Mouse (Mus musculus) liver, embryonic 12.5 days (tissue): ENCODE measurements at regions not wholly inside any gene's neighbourhood (a gene's known extent, or its start where the extent isn't known, plus 50 kb on each side); places are given as distances from the start of the nearest gene placed in this dataset.

Experiments
- ATAC-seq: fragments of 200-750 bp; cut with Nextera tagmentation; 2 replicates; pipeline ENCODE4 v1.8.0; 2017; ENCODE audit warnings: moderate number of reproducible peaks, mild to moderate bottlenecking, moderate library complexity
- H3K27ac ChIP-seq: fragments of 300-500 bp; sonication (generic); 2 replicates; pipeline ENCODE4 v1.5.1; 2016; ENCODE audit warnings: mild to moderate bottlenecking
- H3K27me3 ChIP-seq: fragments of 300-500 bp; sonication (generic); replicated peaks from 2 replicates; pipeline ENCODE4 v1.6.1; 2016; ENCODE audit warnings: mild to moderate bottlenecking, moderate library complexity
- H3K36me3 ChIP-seq: fragments of 300-500 bp; sonication (generic); 2 replicates; pipeline ENCODE4 v1.6.1; 2016; ENCODE audit warnings: mild to moderate bottlenecking, moderate library complexity
- H3K4me1 ChIP-seq: fragments of 300-500 bp; sonication (generic); 2 replicates; pipeline ENCODE4 v1.6.1; 2016
- H3K4me2 ChIP-seq: fragments of 300-500 bp; sonication (generic); 2 replicates; pipeline ENCODE4 v1.6.1; 2016; ENCODE audit warnings: mild to moderate bottlenecking, moderate library complexity
- H3K4me3 ChIP-seq: fragments of 300-500 bp; sonication (generic); 2 replicates; pipeline ENCODE4 v1.5.1; 2016; ENCODE audit warnings: mild to moderate bottlenecking, moderate library complexity
- H3K9ac ChIP-seq: fragments of 300-500 bp; sonication (generic); 2 replicates; pipeline ENCODE4 v1.6.1; 2016; ENCODE audit warnings: mild to moderate bottlenecking, moderate library complexity
- H3K9me3 ChIP-seq: fragments of 300-500 bp; sonication (generic); replicated peaks from 2 replicates; pipeline ENCODE4 v1.6.1; 2016; ENCODE audit warnings: mild to moderate bottlenecking, moderate library complexity
- WGBS: fragments of 180-500 bp; shearing (Covaris S2); methylation state at CpG from one replicate; pipeline ENCODE4 v1.1.7; 2016; ENCODE audit not compliant: insufficient replicate concordance; 5-methylcytosine and 5-hydroxymethylcytosine counted together

GRCm38 (mm10) chrX:11776236-11776899, 383.8 kb downstream of the Bcor start:
- no peak overlapping the region for H3K4me2 ChIP-seq
- no peaks in the 10 kb centered on the region for H3K36me3 ChIP-seq
- H3K27me3 ChIP-seq: no peaks in the 10 kb centered on the region
- H3K4me3 ChIP-seq: no peak overlapping the region
- WGBS: 52% methylated on average over 6 of the region's 6 CpGs
- ATAC-seq: no peak
- no peak overlapping the region for H3K27ac ChIP-seq
- no peaks in the 10 kb centered on the region for H3K9me3 ChIP-seq
- H3K9ac ChIP-seq: no peak overlapping the region
- no peaks in the 10 kb centered on the region for H3K4me1 ChIP-seq

DNA sequence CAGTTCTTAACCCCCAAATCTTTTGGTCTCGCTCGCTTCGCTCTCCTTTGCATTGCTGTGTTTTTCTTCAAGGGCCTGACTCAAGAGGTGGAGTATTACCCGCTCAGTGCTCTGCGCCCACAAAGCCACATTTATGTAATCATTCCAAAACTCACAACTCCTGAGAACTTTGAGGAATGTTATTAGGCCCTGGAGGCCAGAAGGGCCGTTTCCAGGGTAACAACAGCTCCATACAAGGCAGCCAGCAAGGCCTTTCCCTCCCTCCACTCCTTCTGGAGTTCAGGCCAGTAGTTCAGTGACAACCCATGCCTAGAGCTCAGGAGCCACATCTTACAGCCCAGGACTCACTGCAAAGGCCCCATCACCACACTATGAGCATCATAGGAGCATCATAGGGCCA, 365.1 kb downstream of the Bcor start:
- H3K4me1 ChIP-seq: no peaks in the 10 kb centered on the region
- 67% methylated on average over 6 of the region's 6 CpGs for WGBS

GRCm38 (mm10) chrX:11797870-11798269, 362.3 kb downstream of the Bcor start:
- peaks cover 8% of the 10 kb centered on the region; the same call in 1 of the 2 replicates for H3K27me3 ChIP-seq
- H3K9me3 ChIP-seq: no peaks in the 10 kb centered on the region
- 43% methylated on average over 10 of the region's 11 CpGs for WGBS

More for the DNA sequence above, 365.1 kb downstream of the Bcor start:
- H3K27me3 ChIP-seq: peaks cover 4% of the 10 kb centered on the region; the same call in 1 of the 2 replicates
- no peaks in the 10 kb centered on the region for H3K36me3 ChIP-seq
- no peak overlapping the region for H3K4me3 ChIP-seq
- ATAC-seq: no peak
- H3K9ac ChIP-seq: no peak overlapping the region
- no peaks in the 10 kb centered on the region for H3K9me3 ChIP-seq
- H3K27ac ChIP-seq: no peak overlapping the region
- no peak overlapping the region for H3K4me2 ChIP-seq

DNA sequence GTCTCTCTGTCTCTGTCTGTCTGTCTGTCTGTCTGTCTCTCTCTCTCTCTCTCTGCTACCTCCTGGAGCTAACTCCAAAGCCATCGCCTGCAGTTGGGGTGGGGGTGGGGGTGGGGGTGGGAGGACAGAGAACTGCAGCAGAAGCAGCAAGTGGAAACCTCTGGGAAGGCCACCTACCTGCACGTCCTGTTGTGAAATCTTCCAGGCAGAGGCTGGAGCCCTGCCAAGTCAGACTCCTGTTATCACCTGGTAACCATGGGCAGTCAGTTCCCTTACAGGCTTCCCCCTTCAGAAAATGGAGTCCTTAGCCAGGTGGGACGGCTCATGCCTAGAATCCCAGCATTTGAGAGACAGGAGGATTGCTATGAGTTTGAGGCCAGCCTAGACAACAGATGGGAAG, 361.8 kb downstream of the Bcor start:
- H3K9ac ChIP-seq: no peak overlapping the region
- H3K4me1 ChIP-seq: peaks cover 16% of the 10 kb centered on the region
- no peak overlapping the region for H3K4me2 ChIP-seq
- H3K27ac ChIP-seq: no peak overlapping the region
- H3K27me3 ChIP-seq: peaks cover 9% of the 10 kb centered on the region; the same call in 1 of the 2 replicates
- H3K9me3 ChIP-seq: no peaks in the 10 kb centered on the region
- H3K4me3 ChIP-seq: no peak overlapping the region
- no peak for ATAC-seq
- 28% methylated on average over 3 of the region's 3 CpGs for WGBS
- no peaks in the 10 kb centered on the region for H3K36me3 ChIP-seq

More at GRCm38 (mm10) chrX:11797870-11798269, 362.3 kb downstream of the Bcor start:
- 0 out of 2 replicates have a peak, but pooled peaks cover 12% of the 10 kb centered on the region for H3K4me1 ChIP-seq
- no peak overlapping the region for H3K4me3 ChIP-seq
- H3K27ac ChIP-seq: no peak overlapping the region
- H3K4me2 ChIP-seq: no peak overlapping the region
- no peak for ATAC-seq
- H3K9ac ChIP-seq: no peak overlapping the region
- no peaks in the 10 kb centered on the region for H3K36me3 ChIP-seq

DNA sequence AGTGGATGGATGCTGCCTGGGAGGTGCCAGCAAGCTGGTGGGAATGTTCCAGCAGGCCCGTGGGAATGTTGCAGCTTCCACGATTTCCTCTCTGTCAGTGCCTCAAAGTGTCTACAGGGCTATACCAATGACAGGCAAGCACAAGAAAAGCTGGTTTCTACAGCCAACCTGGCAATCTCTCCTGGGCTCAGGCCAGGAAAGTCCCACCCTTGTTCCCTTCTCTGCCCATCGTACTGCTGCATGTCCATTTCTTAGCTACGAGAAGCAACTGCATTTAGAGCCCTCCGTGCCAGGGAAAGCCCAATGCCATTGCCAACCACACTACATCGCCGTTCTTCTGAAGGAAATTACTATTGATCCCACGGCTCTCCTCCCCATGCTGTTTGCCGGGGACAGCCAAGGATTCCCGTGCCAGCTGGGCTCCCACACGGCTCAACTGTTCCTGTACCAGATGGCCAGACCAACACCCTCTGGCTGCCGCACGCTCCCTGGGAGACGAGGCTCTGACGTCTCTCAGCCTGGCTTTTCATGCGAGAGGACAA, 359.7 kb downstream of the Bcor start:
- Histone ChIP-seq H3K9me3 (no peaks in the 10 kb centered on the region), H3K36me3 (no peaks in the 10 kb centered on the region), H3K27ac (no peak overlapping the region), H3K4me1 (peaks cover 21% of the 10 kb centered on the region), H3K9ac (no peak overlapping the region), H3K4me2 (no peak overlapping the region), H3K4me3 (no peak overlapping the region), H3K27me3 (peaks cover 30% of the 10 kb centered on the region)
- 72% methylated on average over 16 of the region's 16 CpGs for WGBS
- no peak for ATAC-seq

DNA sequence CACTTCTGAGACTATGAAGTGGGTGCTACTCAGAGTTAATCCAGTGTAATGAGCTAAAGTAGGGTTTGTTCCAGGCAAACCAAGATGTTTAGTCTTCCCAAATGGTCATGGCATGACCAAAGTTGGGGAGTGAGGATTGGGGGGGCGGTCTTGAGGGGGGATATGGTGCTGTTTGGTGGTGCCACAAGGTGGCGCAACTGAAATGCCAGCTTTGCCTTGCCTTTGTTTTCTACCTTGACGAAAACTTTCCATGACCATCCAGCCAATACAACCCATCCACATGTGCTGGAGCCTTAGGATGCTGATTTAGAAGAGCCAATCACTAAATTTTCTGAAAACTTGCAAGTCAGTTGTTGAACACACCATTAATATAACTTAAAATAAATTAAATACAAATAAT, 358.9 kb downstream of the Bcor start:
- ATAC-seq: no peak
- H3K27ac ChIP-seq: no peak overlapping the region
- 34% methylated on average over 3 of the region's 3 CpGs for WGBS
- H3K4me2 ChIP-seq: no peak overlapping the region
- H3K4me3 ChIP-seq: no peak overlapping the region
- peaks cover 36% of the 10 kb centered on the region for H3K27me3 ChIP-seq
- no peak overlapping the region for H3K9ac ChIP-seq
- no peaks in the 10 kb centered on the region for H3K9me3 ChIP-seq
- no peaks in the 10 kb centered on the region for H3K36me3 ChIP-seq
- peaks cover 21% of the 10 kb centered on the region for H3K4me1 ChIP-seq

- Histone ChIP-seq H3K4me3 (no peak overlapping the region), H3K27me3 (peaks cover 40% of the 10 kb centered on the region), H3K27ac (no peak overlapping the region), H3K9me3 (no peaks in the 10 kb centered on the region), H3K4me2 (no peak overlapping the region), H3K36me3 (no peaks in the 10 kb centered on the region), H3K9ac (no peak overlapping the region), H3K4me1 (peaks cover 21% of the 10 kb centered on the region)
- no peak for ATAC-seq
- WGBS: 32% methylated on average over 12 of the region's 12 CpGs
These were observed 358.5 kb downstream of the Bcor start for GRCm38 (mm10) chrX:11801621-11802020.

DNA sequence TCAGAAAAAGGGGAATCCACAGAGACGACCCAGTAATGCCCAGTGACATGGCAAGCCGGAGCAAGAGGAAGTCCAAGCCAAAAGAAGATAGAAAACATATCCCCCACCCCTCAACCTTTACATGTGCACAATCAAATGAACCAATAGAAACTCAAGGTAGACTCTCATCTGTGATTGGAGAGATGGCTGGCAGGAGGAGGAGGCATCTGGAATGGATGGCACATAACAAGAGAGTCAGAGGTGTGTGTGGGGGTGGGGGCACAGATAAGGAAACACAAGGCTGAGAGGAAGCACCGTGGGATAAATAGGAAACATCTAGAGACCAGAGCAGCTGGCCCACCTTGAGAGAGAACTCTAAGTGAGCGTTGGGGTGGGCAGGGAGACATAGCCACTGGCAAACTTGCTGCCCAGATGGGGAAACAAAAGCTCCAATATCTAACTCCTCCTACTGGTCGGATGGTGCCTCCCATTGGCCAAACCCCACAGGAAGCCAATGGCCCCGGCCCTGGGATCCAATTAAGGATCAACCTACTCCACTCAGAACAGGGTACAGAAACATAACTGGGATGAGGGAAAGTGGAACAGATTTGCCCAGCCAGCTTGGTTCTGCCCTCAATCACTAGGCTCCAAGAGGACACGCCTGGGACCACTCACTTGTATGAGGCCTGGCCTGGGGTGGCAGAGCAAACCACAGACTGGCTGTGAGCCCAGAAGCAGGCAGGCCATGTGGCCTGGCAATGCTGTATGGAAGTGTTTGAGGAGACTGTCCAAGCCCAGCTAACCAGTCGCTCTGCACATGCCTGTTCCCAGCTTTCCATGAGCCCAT, 357.9 kb downstream of the Bcor start:
- H3K9ac ChIP-seq: no peak overlapping the region
- H3K27ac ChIP-seq: no peak overlapping the region
- no peaks in the 10 kb centered on the region for H3K9me3 ChIP-seq
- ATAC-seq: no peak
- no peaks in the 10 kb centered on the region for H3K36me3 ChIP-seq
- peaks cover 21% of the 10 kb centered on the region for H3K4me1 ChIP-seq
- WGBS: 27% methylated on average over 8 of the region's 8 CpGs
- H3K4me3 ChIP-seq: no peak overlapping the region
- H3K27me3 ChIP-seq: peaks cover 47% of the 10 kb centered on the region
- H3K4me2 ChIP-seq: no peak overlapping the region

DNA sequence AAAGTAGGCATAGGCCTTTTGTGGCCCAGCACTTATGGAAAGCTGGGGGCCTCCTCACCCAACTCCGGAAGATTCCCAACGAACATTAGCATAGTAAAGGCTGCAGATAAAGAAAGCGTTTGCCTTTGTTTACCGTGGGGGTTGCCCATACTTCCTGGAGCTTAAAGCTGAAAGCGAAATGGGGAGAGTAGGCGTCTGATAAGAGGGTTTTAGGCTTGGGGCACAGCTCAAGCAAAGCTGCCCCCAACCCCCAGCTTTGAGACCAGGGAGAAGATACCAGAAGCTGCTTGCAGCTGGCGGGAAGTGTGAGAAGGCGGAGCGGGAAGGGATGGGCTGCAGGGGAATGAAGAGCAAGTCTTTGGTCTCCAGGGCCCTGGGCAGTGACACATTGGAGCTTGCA, 356.9 kb downstream of the Bcor start:
- Histone ChIP-seq H3K4me1 (peaks cover 27% of the 10 kb centered on the region), H3K27me3 (peaks cover 56% of the 10 kb centered on the region), H3K9me3 (no peaks in the 10 kb centered on the region), H3K4me2 (peak overlapping the region; percentile 10; the same call in 1 of the 2 replicates), H3K36me3 (no peaks in the 10 kb centered on the region), H3K27ac (no peak overlapping the region), H3K4me3 (no peak overlapping the region), H3K9ac (no peak overlapping the region)
- 9% methylated on average over 9 of the region's 9 CpGs for WGBS
- no peak for ATAC-seq

DNA sequence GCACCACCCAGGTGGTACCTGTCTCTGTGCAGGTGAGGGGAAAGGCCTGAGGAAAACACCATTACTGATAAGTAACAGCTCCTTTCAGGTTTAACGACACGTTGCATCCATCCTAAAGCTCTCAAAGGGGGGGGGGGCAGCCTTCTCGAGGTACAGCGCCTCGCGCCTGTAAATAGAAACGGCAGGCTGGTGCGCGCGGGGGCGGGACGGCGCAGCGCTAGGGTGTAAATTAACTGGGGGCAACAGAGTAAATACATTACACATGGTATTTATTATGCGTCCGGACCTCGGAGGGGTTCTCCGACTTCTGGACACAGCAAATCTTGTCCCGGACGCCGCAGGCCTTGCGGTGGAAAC, 353.3 kb downstream of the Bcor start:
- H3K27me3 ChIP-seq: peaks cover 70% of the 10 kb centered on the region
- peak overlapping the region; percentile 73 for H3K4me2 ChIP-seq
- 4% methylated on average over 22 of the region's 22 CpGs for WGBS
- H3K27ac ChIP-seq: no peak overlapping the region
- H3K9ac ChIP-seq: no peak overlapping the region
- H3K4me1 ChIP-seq: peaks cover 23% of the 10 kb centered on the region
- H3K36me3 ChIP-seq: no peaks in the 10 kb centered on the region
- no peak for ATAC-seq
- no peaks in the 10 kb centered on the region for H3K9me3 ChIP-seq
- peak overlapping the region; percentile 46 for H3K4me3 ChIP-seq

GRCm38 (mm10) chrX:11807253-11807882, 352.8 kb downstream of the Bcor start:
- Histone ChIP-seq H3K9me3 (no peaks in the 10 kb centered on the region), H3K36me3 (no peaks in the 10 kb centered on the region), H3K27me3 (peaks cover 72% of the 10 kb centered on the region), H3K4me2 (peak overlapping the region; percentile 73), H3K27ac (no peak overlapping the region), H3K4me1 (peaks cover 19% of the 10 kb centered on the region), H3K9ac (no peak overlapping the region), H3K4me3 (peak overlapping the region; percentile 46)
- peak; percentile 42; the same call in 1 of the 2 replicates for ATAC-seq
- WGBS: 3% methylated on average over 43 of the region's 71 CpGs

GRCm38 (mm10) chrX:11807883-11808262, 352.3 kb downstream of the Bcor start:
- Histone ChIP-seq H3K4me2 (peak overlapping the region; percentile 73), H3K36me3 (no peaks in the 10 kb centered on the region), H3K27ac (no peak overlapping the region), H3K9me3 (no peaks in the 10 kb centered on the region), H3K9ac (no peak overlapping the region), H3K4me1 (peaks cover 15% of the 10 kb centered on the region), H3K27me3 (peaks cover 76% of the 10 kb centered on the region), H3K4me3 (peak overlapping the region; percentile 46)
- 15% methylated on average over 5 of the region's 9 CpGs for WGBS
- ATAC-seq: no peak
